Mouse (Mus musculus) stomach, postnatal 0 days (tissue): Measurements from ENCODE around the gene Trim29. TPM values are rescaled to one million over a fixed set of nuclear protein-coding genes. Genes with fewer than 3 reads are reported as not detected.

Experiments used
- ATAC-seq: fragments of 200-750 bp; cut with Nextera tagmentation; 2 replicates; pipeline ENCODE4 v1.8.0; 2017; ENCODE audit not compliant: low FRiP score, low TSS enrichment
- DNase-seq: peaks from one replicate; pipeline ENCODE4 v3.0.0-alpha.2; 2016; ENCODE audit warnings: low spot score
- H3K27ac ChIP-seq: fragments of 300-500 bp; sonication (generic); replicated peaks from 2 replicates; pipeline ENCODE4 v1.5.1; 2014; ENCODE audit warnings: mild to moderate bottlenecking, control low read depth
- H3K27me3 ChIP-seq: fragments of 300-500 bp; sonication (generic); 2 replicates; pipeline ENCODE4 v1.6.1; 2014; ENCODE audit warnings: low read length; ENCODE audit not compliant: control insufficient read depth, insufficient read depth
- H3K36me3 ChIP-seq: fragments of 300-500 bp; sonication (generic); 2 replicates; pipeline ENCODE4 v1.6.1; 2014; ENCODE audit warnings: low read length, mixed read lengths; ENCODE audit not compliant: control insufficient read depth, insufficient read depth
- H3K4me1 ChIP-seq: fragments of 300-500 bp; sonication (generic); replicated peaks from 2 replicates; pipeline ENCODE4 v1.6.1; 2014; ENCODE audit warnings: antibody characterized with exemption; ENCODE audit not compliant: control insufficient read depth, insufficient read depth
- H3K4me2 ChIP-seq: fragments of 300-500 bp; sonication (generic); replicated peaks from 2 replicates; pipeline ENCODE4 v1.6.1; 2014; ENCODE audit warnings: low read depth, mild to moderate bottlenecking, control low read depth, moderate library complexity
- H3K4me3 ChIP-seq: fragments of 300-500 bp; sonication (generic); 2 replicates; pipeline ENCODE4 v1.5.1; 2014; ENCODE audit warnings: low read depth, low read length, control low read depth
- H3K9ac ChIP-seq: fragments of 300-500 bp; sonication (generic); 2 replicates; pipeline ENCODE4 v1.6.1; 2014; ENCODE audit warnings: mild to moderate bottlenecking, low read length, control low read depth, mixed read lengths
- H3K9me3 ChIP-seq: fragments of 300-500 bp; sonication (generic); 2 replicates; pipeline ENCODE4 v1.6.1; 2016; ENCODE audit warnings: low read length; ENCODE audit not compliant: control insufficient read depth
- CTCF ChIP-seq: IDR thresholded peaks from 2 replicates; pipeline ENCODE4 v1.5.1; 2016; ENCODE audit warnings: antibody characterized with exemption, low read depth, mild to moderate bottlenecking, moderate library complexity
- EP300 ChIP-seq: optimal IDR thresholded peaks from 2 replicates; pipeline ENCODE3; 2016; ENCODE audit warnings: antibody characterized with exemption
- WGBS: fragments of 180-500 bp; shearing (Covaris S2); extraction: QIAGEN DNeasy Blood & Tissue Kit; methylation state at CpG from one replicate; pipeline ENCODE4 v1.1.7; 2014; 5-methylcytosine and 5-hydroxymethylcytosine counted together
- polyA plus RNA-seq: library from polyadenylated mRNA; unstranded; fragments of >200 nt; fragmentation: Nextera tagmentation; extraction: Ambion mirVana; gene quantifications from 2 replicates; pipeline ENCODE4 v1.2.1, GENCODE M21; 2015

The Trim29 gene
- polyA plus RNA-seq, 1 experiment from 2014 or later, result 71.2 TPM

GRCm38 (mm10) chr9:43263946-43264451, 46.6 kb upstream of the Trim29 start:
- Histone ChIP-seq H3K27ac (peak overlapping the region; percentile 56; the same call in 1 of the 2 replicates), H3K9me3 (no peaks in the 10 kb centered on the region), H3K4me2 (no peak overlapping the region), H3K4me3 (no peak overlapping the region), H3K4me1 (peaks cover 2% of the 10 kb centered on the region; the same call in 1 of the 2 replicates), H3K9ac (no peak overlapping the region), H3K36me3 (no peaks in the 10 kb centered on the region), H3K27me3 (no peaks in the 10 kb centered on the region)
- WGBS, result 30% methylated on average over 11 of the region's 11 CpGs
- ATAC-seq (peak; percentile 67), DNase-seq (peak; percentile 74)
- TF ChIP-seq CTCF (no peak), EP300 (no peak)

GRCm38 (mm10) chr9:43265194-43265593, 45.5 kb upstream of the Trim29 start:
- H3K4me2 ChIP-seq, result no peak overlapping the region
- peak; percentile 34; the same call in 1 of the 2 replicates for TF ChIP-seq CTCF
- no peak for TF ChIP-seq EP300
- WGBS, result 51% methylated on average over 9 of the region's 9 CpGs
- peak overlapping the region; percentile 13; the same call in 1 of the 2 replicates for H3K27ac ChIP-seq
- DNase-seq (no peak), ATAC-seq (no peak)
- H3K27me3 ChIP-seq, result no peaks in the 10 kb centered on the region
- H3K9me3 ChIP-seq, result no peaks in the 10 kb centered on the region
- no peak overlapping the region for H3K4me3 ChIP-seq
- no peaks in the 10 kb centered on the region for H3K36me3 ChIP-seq
- H3K9ac ChIP-seq, result no peak overlapping the region
- peaks cover 2% of the 10 kb centered on the region; the same call in 1 of the 2 replicates for H3K4me1 ChIP-seq

DNA sequence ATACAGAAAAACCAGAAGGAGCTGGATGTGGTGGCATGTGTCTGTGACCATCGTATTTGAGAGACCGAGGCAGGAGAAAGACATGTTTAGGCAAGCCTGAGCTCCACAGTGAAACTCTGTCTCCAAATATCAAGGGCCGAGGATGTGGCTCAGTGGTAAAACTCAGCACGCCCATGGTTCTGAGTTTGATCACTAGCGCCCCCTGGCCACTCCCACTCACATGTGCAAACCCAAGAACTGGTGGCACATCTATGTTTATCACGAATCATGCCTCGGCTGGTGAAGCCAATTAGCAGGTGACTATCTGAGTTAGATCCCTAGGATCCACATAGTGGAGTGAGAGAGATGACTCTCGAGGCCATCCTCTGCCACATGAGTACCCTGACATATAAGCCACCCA, 43.3 kb upstream of the Trim29 start:
- no peaks in the 10 kb centered on the region for H3K9me3 ChIP-seq
- H3K4me1 ChIP-seq, result 0 out of 2 replicates have a peak, but pooled peaks cover 2% of the 10 kb centered on the region
- TF ChIP-seq EP300 (no peak), CTCF (peak; percentile 62)
- H3K36me3 ChIP-seq, result no peaks in the 10 kb centered on the region
- peak; percentile 53 for DNase-seq
- H3K4me2 ChIP-seq, result no peak overlapping the region
- ATAC-seq, result no peak
- no peak overlapping the region for H3K4me3 ChIP-seq
- no peak overlapping the region for H3K27ac ChIP-seq
- no peak overlapping the region for H3K9ac ChIP-seq
- 68% methylated on average over 8 of the region's 8 CpGs for WGBS
- H3K27me3 ChIP-seq, result no peaks in the 10 kb centered on the region

DNA sequence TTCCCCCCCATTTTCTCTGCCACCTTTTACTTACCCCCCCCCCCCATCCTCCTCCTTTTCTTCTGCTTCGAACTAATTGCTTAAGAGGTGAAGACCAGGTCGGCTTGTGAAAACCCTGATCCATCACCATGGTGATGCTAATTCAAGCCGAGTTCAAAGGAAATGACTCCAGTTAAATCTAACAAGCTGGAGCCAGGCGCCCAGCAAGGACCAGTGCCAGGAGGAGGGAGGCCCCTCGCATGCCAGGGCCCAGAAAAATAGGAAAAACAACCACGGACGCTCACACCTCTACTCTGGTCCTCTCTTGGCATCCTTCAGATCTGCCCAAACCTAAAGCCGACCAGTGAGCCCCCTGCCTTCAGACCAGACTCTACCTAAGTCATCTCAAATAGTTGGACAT, 41.5 kb upstream of the Trim29 start:
- H3K36me3 ChIP-seq, result no peaks in the 10 kb centered on the region
- ATAC-seq (no peak), DNase-seq (no peak)
- H3K9ac ChIP-seq, result no peak overlapping the region
- H3K27me3 ChIP-seq, result no peaks in the 10 kb centered on the region
- no peak overlapping the region for H3K4me2 ChIP-seq
- no peak for TF ChIP-seq EP300
- no peak for TF ChIP-seq CTCF
- no peak overlapping the region for H3K4me3 ChIP-seq
- 40% methylated on average over 8 of the region's 8 CpGs for WGBS
- H3K4me1 ChIP-seq, result no peaks in the 10 kb centered on the region
- H3K27ac ChIP-seq, result no peak overlapping the region
- H3K9me3 ChIP-seq, result no peaks in the 10 kb centered on the region

GRCm38 (mm10) chr9:43270723-43271252, 39.9 kb upstream of the Trim29 start:
- Histone ChIP-seq H3K36me3 (no peaks in the 10 kb centered on the region), H3K4me3 (no peak overlapping the region), H3K4me2 (no peak overlapping the region), H3K9ac (no peak overlapping the region), H3K27me3 (no peaks in the 10 kb centered on the region), H3K27ac (no peak overlapping the region), H3K4me1 (no peaks in the 10 kb centered on the region), H3K9me3 (no peaks in the 10 kb centered on the region)
- WGBS, result 30% methylated on average over 17 of the region's 17 CpGs
- ATAC-seq, result no peak
- TF ChIP-seq EP300 (no peak), CTCF (no peak)
- no peak for DNase-seq

DNA sequence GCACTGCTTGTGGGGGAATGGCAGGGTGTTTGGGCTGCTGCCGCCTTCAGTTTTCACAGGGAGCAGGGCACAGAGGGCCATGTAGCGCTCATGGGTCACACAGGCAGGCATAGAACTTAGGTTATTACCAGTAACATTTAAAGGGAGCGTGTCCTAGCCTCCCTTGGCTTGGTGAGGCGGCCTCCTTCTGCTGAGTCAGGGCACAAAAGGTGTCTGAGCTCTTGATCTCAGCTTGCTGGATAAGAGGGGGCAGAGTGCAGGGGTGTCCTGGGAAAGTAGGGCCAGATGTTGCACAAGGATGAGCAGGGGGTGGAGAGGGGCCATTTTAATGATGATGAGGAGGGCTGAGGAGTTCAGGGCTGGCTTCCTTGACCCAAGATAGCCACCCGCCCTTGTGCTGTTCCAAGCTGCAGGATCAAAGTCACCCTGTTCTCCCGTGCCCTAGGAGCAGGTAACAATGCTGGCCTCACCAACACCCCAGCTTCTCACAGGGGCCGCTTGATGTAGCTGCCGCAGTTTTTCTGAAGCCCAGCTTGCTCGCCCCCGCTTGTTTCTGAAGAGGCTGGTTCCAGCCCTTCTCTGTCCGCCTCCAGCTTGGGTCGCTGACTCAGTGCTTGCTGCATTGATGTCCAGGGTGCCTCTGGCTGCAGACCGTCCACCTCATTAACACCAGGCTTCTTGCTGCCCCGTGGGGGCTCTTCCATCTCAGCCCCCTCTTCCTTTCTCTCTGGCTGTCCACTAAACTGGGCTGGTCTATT, 38.7 kb upstream of the Trim29 start:
- no peak overlapping the region for H3K4me2 ChIP-seq
- H3K4me3 ChIP-seq, result no peak overlapping the region
- DNase-seq (no peak), ATAC-seq (no peak)
- no peaks in the 10 kb centered on the region for H3K27me3 ChIP-seq
- no peak overlapping the region for H3K9ac ChIP-seq
- H3K36me3 ChIP-seq, result no peaks in the 10 kb centered on the region
- H3K27ac ChIP-seq, result no peak overlapping the region
- no peaks in the 10 kb centered on the region for H3K4me1 ChIP-seq
- TF ChIP-seq EP300 (no peak), CTCF (no peak)
- H3K9me3 ChIP-seq, result no peaks in the 10 kb centered on the region
- 80% methylated on average over 14 of the region's 14 CpGs for WGBS
